Mouse (Mus musculus): ENCODE results near the gene Slc2a12.
A peak's percentile ranks its signal among the peaks of the same experiment; 100 is the strongest.

Slc2a12 gene

GRCm38 (mm10) chr10:22730266-22730991 lies 85.6 kb downstream of the Slc2a12 start:
- no peak for DNase-seq (ENCODE audit: low read depth)

- no peak for DNase-seq (ENCODE audit: low read depth)
Measured at GRCm38 (mm10) chr10:22730992-22731271, 86.1 kb downstream of the Slc2a12 start.

GRCm38 (mm10) chr10:22731272-22732093 lies 86.7 kb downstream of the Slc2a12 start, which contains the start of gene Tbpl1:
TSS of gene Tbpl1 (minus strand) at chr10:22731938.
- peak; percentile 88 for DNase-seq (ENCODE audit: low read depth)

- no peak for DNase-seq (ENCODE audit: low read depth)
Measured at GRCm38 (mm10) chr10:22732181-22732580, 87.4 kb downstream of the Slc2a12 start.

- DNase-seq (ENCODE audit: low read depth) = no peak
Measured at GRCm38 (mm10) chr10:22745922-22746321, 101.1 kb downstream of the Slc2a12 start.

GRCm38 (mm10) chr10:22746334-22747322 lies 101.8 kb downstream of the Slc2a12 start:
- DNase-seq (ENCODE audit: low read depth) = no peak

GRCm38 (mm10) chr10:22751175-22751682 lies 106.4 kb downstream of the Slc2a12 start:
- no peak for DNase-seq (ENCODE audit: low read depth)

All from c-Kit-positive CD71-positive TER-119-negative erythroid progenitor cells, embryonic 14.5 days (primary cell).